Mouse (Mus musculus): ENCODE results near the gene Slit2.

Slit2 gene

GRCm38 (mm10) chr5:47982941-47983701 lies at the start of gene Slit2:
Gene Slit2, plus strand, starts transcription at chr5:47983138.
- peak; percentile 91 for DNase-seq

DNA sequence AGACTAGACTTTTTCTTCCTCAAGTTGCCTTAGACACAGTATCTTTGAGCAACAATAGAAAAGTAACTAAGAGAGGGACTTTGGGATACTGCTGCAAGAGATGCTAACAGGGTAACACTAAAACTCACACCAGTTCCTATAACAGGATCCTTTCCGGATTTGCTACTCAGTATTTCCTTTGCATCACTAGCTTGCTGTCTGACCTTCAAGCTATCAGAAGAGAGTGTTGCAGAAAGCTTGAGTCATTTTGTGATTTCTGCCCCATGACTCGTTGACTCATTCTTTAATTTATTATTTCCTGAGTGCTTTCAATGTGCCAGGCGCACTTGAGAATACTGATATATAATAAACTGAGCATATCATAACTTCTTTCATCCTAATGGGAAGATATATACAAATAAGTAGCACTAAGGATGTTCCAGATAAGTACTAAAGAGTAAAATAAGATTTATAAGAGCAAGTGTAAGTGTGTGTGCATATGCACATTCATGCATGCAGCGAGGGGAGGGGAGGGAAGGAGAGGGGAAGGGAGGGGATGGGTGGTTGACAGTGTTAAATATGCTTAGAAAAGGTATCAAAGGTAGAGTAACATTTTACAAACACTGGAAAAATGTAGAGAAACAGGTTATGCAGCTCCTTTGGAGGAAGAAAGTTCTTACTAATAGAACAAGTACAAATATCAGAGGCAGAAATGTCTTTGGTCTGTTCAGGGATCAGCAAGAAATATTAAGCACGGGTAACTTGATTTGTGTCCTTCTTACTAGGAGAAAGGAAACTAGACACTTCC lies 44.2 kb upstream of the Slit2 start:
- DNase-seq = no peak

GRCm38 (mm10) chr5:47956451-47956850 lies 26.5 kb upstream of the Slit2 start:
- DNase-seq = no peak

DNA sequence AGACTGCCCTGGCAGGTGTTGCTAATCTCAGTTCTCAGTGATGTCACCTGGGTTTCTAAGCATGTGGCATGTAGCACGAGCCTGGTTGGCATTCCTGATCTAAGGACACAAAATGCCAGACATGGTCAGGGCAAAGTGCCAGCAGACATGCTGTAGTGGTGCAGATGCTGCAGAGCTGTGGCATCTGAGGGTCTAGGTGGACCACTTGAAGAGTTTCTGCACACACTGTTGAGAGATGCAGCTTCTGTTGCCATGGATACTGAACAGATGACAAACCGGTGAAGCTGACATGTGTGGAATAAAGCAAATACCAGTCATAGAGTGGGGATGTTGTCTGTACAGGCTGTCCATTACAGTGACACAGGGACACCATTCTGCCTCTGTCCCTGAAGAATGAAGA lies 7.1 kb upstream of the Slit2 start:
- no peak for DNase-seq

DNA sequence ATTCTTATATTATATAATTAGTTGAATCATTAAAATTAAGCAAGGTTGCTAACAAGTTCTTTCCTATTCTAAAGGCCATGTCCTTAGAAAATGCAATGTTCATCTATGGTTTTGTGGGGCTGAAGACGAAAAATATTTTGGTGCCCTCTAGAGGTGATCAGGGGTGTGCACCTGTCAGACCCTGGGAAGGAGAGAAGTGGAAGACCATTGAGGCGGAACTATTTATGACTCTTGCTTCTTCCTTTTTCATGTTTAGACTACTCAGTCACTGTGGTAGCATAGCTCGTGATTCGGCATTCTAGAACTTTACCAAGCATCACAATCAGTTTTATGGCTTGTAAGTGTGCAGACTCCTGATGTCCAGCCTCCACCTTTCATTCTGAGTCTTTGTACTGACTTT lies 3.6 kb upstream of the Slit2 start:
- DNase-seq = peak in 1 of 2 experiments; percentile 17

DNA sequence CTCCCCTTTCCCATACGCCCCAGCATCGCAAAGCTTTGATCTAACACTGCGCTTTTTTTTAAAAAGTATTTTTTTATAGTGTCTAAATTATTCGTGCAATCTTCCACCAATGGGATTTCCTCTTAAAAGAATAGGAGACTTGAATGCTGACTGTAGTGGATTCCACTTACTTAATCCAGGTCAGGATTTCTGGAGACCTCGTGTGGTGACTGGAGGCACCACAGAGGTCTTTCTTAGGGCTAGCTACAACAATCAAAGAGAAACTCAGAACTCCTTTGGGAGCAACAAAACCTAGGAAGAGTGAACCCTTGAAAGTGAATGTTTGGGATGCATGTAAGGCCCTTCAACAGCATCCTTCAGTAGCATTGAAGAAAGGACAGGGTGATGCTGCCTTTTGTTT lies 2.5 kb upstream of the Slit2 start:
- DNase-seq = no peak

GRCm38 (mm10) chr5:47981951-47982350 lies 987 bp upstream of the Slit2 start:
- DNase-seq = no peak

GRCm38 (mm10) chr5:47983746-47984583 lies 1.0 kb downstream of the Slit2 start:
- DNase-seq = peak; percentile 27 to 49

- DNase-seq = no peak
Measured at GRCm38 (mm10) chr5:47984584-47985197, 1.8 kb downstream of the Slit2 start.

DNA sequence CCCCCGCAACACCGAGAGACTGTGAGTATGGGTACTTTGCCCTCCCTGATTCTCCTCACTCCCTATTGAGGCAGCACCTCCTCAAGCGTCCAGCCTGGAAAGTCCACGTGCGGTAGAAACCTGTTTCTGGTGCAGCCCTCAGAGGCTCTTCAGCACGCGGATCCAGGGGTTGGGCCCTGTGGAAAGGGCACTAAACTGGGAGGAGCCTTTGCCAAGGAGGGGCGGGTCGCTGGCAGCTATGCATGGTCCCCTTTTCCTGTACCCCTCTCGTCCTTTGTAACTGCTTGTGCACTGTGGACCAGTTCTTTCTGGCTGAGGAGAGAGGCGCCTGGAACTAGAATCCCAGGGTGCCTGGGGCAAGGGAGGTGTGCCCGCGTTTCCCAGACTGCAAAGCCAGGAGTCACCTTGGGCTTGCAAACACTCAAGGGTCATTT lies 2.3 kb downstream of the Slit2 start:
- DNase-seq = peak; percentile 39 to 66

GRCm38 (mm10) chr5:47985901-47986670 lies 3.1 kb downstream of the Slit2 start:
- peak; percentile 15 to 37 for DNase-seq

DNA sequence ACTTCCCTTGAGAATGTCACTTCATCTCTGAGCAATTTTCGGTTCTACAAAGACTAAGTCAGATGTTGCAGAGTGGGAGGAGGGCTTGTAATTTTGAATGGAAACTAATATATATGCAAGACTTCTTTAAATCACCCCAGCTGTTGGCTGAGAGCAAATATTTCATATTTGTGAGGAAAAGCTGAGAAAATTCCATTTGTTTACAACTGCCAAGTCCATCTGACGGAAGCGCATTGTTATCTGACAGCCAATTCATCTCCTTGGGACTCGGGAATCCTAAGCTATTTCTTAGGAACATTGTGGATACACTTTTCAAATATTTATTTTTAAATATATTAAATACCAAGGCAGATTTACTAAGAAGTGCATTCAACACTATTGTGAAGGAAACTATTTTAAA lies 8.0 kb downstream of the Slit2 start:
- no peak for DNase-seq

DNA sequence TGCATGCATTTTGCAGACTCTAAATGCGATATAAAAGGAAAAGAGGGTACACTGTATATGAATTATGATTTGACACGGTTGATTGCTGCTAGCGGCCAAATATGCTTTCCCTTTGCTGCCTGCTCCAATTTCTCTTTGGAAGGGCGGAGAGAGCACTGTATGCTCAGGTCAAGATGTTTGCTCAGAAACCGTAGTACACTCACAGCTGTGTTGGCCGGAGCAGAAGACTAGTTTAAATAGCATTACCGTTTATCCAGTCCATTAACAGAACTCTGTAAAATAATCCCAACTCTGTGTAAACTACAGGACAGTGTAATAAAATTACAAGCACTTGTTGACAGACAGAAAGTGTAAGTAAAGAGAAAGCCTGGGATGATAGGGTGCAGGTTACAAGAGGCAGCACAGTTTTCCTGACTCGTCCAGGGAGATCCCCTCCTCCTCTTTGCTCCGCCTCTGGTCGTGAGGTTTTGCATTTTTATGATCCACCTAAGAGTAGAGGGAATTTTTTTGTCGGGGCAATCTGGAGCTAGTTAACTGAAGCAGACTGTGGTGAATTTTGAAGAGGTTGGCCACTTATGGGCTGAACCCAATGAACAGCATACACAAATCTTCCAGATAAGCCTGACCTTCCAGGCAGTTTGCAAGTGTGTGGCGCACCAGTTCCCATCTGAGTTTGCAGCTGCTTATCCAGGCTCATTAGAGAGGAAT lies 20.9 kb downstream of the Slit2 start:
- DNase-seq = no peak

DNA sequence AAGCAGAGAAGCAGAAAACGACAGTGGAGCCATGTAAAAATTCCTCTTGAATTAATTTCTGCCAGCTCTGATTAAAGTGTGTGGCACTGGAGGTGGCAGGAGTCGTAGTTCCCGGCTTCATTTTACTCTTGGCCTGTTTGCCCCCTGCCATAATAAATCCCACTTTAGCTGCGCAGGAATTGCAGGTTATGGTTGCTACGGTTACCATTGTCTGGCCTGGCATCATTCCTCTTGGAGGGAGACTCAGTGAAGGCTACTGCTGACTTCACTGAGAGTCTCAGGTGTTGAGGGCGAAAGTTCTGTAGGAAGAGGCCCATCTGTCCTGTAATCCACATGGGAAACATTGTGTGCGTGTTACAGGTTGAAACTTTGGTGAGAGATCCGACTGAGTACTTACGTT lies 22.6 kb downstream of the Slit2 start:
- DNase-seq = no peak

- DNase-seq = no peak
Measured at GRCm38 (mm10) chr5:48006059-48006458, 23.1 kb downstream of the Slit2 start.

- DNase-seq = no peak
Measured at GRCm38 (mm10) chr5:48023441-48023840, 40.5 kb downstream of the Slit2 start.

GRCm38 (mm10) chr5:48034875-48035274 lies 51.9 kb downstream of the Slit2 start:
- no peak for DNase-seq

GRCm38 (mm10) chr5:48038033-48038432 lies 55.1 kb downstream of the Slit2 start:
- DNase-seq = peak in 1 of 2 experiments; percentile 29

DNA sequence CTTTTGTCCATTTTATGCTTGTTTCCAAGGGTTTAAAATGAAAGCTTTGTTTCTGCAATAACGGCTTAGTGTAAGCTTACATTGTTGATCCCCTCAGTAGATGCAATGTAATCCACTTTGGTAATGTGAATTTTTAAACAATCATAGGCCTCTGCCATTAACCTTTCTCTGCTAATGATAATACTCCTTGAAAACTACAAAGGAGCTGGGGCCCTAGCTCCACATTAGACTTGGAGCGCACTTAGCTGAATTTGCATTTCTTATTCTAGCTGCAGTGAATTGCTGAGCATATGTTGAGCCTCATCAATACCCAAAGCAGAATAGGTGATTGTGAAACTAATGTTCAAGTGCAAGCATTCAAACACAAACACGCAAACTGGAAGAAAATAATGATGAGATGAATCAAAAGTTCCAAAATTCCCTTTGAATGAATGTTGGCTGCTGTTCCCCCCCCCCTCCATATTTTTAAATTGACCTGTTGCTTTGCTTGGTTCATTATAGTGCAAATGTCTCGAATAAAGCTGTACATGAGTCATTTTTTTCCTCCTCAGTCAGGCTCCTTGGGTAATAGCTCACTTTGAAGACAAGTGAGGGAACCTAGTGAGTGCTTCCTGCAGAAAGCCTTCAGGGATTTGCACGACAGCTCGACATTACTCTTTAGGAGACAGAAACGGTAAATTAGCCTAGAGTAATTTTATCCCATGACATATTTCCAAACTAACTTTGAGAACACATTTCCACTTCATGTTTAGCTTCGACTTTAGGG lies 66.2 kb downstream of the Slit2 start:
- DNase-seq = no peak

GRCm38 (mm10) chr5:48050637-48051314 lies 67.8 kb downstream of the Slit2 start:
- no peak for DNase-seq

Measured in lung, postnatal 4 days (tissue).